Mouse (Mus musculus): ENCODE measurements around the gene Zfp282.
A peak's percentile ranks its signal among the peaks of the same experiment; 100 is the strongest.

Zfp282 gene

DNA sequence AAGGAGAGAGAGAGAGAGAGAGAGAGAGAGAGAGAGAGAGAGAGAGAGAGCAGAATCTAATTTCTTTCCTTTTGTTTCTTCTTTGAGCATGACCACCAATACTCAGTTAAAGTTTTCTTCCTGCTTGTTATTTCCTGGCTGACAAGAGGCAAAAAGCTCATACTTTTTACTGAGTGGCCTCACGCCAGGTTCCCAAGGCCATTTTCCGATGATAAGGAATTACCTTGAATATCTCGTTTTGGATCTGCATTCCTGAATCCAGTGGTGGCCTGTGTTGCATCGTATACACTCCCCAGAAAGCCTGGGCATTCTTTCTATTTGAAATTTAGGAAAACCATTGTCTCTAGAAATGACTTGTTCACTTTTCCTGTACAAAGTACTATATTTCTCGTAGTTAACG lies 22.4 kb downstream of the Zfp282 start:
- DNase-seq (ENCODE audit: low read depth, low spot score), result no peak

DNA sequence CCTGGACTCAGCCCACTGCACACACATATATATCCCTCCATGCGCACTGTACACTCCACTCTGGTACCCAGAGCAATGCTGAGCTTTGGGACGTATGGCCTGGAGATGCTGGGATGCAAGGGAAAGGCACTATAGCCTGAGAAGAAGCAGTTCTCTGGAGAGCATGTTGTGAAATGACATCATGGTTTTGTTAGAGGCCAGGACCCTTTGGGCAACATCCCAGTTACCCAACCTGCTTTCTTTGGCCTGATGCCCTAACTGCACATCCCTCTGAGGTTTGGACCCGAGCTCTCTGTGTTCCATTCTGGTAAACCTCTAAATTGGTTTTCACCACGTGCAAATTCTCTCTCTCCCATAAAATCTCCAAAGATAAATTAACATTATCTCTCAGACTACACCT lies 26.6 kb downstream of the Zfp282 start:
- no peak for DNase-seq (ENCODE audit: low read depth, low spot score)

DNA sequence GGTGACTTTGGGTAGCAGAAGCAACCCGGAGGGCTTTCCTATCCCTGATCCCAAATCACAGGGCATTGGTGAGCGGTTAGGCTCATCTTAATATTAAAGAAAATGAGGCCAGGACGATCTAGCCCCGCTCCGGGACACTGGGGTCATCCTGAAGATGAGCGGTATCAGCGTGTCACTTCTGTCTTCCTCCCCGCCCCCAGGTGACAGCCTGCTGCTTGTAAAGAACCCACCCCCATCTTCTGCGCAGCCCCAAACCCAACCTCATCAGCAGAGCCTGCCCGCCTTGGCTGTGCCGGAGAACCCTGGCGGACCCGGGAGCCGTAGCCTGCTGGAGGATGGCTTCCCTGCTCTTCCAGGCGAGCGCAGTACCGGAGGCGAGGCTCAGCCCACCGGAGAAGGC lies 27.4 kb downstream of the Zfp282 start:
- no peak for DNase-seq (ENCODE audit: low read depth, low spot score)

DNA sequence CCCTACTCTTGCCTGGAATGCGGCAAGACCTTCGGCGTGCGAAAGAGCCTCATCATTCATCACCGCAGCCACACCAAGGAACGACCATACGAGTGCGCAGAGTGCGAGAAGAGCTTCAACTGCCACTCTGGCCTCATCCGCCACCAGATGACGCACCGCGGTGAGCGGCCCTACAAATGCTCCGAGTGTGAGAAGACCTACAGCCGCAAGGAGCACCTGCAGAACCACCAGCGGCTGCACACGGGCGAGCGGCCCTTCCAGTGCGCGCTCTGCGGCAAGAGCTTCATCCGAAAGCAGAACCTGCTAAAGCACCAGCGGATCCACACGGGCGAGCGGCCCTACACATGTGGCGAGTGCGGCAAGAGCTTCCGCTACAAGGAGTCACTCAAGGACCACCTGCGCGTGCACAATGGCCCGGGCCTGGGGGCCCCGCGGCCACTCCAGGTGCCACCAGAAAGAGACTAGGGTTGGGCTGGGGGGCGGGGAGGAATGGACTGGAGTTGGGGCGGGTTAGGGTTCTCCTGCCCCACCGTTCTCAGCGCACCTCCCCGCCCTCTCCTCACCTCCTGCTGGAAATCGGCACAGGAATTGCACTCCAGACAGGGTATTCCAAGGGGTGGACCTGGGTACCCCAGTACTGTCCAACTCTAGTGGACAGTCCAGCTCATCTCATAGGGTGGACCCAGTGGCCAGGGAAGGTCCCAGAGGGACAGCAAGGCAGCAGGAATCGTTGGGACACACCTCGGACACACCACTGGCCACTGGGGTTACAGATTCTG lies 28.1 kb downstream of the Zfp282 start:
- DNase-seq (ENCODE audit: low read depth, low spot score), result no peak

DNA sequence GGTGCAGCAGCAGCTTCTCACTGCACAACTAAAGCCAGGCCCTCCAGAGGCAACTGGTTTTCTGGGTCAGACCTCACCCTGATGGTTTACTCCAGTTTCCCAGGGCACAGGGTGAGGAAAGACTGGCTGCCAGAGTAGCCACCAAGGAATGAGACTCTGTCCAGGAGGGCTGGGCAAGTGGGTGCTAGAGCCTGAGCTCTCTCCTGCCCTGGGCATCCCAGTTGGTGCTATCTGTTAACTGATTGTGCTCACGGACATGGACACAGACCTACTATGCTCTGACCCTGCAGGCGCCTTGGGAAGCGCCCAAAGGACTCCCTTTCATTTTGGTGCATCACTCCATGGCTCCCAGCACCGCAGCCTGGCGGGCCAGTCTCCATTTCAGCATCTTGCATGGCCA lies 29.3 kb downstream of the Zfp282 start:
- DNase-seq (ENCODE audit: low read depth, low spot score), result no peak

DNA sequence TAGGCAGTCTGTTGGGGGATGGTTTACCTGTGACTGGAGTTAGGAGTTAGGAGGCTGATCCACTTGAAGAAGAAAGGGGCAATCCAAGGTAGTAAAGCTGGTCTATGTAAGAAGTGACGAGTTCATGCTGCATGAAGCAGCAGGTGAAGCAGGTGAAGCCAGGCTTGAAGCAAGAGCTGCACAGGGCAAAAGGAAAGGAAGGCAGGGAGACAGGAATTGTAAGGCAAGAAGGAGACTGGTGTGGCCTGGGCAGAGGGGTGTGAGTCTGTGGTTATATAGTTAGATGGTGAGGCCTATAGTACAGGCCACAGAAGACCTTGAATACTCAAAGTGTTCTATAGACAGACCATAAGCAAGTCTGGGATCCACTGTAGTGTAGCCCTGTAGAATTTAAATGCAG lies 32.0 kb downstream of the Zfp282 start:
- DNase-seq (ENCODE audit: low read depth, low spot score), result no peak

DNA sequence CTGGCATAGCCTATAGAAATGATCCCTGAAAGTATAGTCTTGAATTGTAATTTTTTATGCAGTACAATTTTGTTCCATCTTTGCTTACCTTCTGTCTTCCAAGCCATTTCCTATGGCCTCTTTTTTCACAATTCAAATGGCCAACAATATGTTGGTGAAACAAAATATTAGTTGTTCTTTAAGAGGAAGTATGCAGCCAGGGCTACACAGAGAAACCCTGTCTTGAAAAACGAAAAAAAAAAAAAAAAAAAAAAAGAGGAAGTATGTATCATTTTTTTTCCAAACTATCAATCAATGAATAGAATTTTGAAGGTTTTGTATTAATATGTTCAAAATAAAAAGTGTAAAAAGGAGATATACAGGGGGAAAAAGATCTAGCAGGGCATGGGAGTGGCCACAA lies 34.6 kb downstream of the Zfp282 start:
- no peak for DNase-seq (ENCODE audit: low read depth, low spot score)

DNA sequence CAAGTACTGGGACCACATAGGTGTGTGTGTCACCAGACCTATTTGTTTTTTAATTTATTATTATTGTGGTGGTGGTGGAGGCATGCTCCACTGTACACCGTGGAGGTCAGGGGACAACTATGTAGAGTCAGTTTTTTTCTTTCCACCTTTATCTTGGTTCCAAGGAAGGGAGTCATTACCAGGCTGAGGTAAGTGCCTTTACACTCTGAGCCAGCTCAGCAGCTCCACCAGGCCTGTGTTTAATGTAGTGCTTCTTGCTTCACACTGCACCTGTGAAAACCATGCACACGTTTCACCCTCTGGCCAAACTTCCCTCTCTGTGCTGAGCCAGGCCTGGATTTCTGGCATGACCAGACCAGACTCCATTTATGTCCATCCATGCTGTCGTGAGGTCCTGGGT lies 36.0 kb downstream of the Zfp282 start:
- no peak for DNase-seq (ENCODE audit: low read depth, low spot score)

DNA sequence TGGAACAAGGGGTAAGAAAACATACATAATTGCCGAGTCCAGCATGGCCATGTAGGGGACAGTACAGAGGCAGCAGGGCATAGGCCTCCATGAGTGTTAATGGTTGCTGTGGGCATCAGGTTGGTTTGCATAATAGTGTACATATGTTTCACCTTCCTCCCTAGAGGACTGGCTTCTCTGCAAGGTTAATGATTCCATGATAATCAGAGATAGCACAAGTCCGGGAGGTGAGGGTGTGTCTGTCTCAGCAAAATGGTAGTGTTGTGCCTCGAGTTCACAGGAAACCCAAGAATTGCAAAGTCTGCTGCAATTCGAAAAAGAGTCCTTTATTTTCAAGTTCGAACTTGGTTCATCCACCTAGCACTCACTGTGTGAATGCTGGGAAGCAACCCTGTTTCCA lies 40.0 kb downstream of the Zfp282 start:
- DNase-seq (ENCODE audit: low read depth, low spot score), result no peak

DNA sequence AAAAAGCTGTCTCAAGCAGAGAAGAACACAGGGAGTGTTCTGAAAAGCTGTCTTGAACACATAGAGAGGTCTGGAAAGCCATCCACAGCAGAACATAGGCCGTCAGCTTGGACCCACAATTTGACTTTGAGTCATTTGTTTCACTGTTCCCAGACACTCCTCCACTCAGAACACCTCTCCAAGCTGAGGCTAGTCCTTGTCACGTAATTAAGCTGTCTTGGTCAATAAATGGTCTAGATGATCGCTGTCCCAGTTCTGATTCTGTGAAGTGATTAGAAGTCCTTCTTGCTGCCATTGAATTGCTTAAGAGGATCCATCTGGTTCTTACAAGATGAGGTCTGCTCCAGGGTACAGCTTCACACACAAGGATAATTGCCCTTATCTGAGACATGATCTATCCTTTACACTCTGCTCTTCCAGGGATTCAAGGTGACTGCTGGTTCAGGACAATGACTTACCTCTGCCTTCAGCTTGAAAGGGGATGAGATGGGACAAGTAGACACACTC lies 41.8 kb downstream of the Zfp282 start:
- DNase-seq (ENCODE audit: low read depth, low spot score), result no peak

DNA sequence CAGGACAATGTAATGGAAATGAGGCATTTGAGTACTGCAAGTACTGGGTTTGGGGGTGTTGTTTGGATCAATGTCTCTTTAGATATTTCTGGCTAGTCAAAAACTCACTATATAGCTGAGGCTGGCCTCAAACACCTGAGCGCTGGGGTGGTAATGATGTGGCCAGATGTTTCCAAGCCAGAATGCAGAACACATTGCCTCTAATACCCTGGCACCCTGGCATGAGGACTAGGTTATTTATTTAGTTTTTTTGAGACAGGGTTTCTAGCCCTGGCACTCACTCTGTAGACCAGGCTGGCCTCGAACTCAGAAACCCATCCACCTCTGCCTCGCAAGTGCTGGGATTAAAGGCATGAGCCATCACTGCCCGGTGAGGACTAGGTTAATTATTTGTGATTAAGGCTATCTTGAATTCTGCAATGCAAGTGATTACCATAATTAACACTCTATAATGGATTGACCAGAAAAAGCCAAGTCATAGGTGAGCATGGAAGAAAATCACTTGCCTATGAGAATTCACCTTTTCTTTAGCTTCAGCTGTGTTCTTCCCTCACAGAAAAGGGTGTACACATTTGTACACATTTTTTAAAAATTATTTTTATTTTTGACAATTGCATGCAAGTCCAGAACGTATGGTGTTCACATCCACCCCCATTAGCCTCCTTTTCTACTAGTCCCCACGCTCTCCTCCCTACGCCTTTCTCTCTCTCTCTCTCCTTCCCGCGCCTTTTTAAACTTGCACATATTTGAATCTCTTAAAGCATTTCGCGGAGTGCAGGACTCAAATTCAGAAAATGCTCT lies 42.8 kb downstream of the Zfp282 start:
- DNase-seq (ENCODE audit: low read depth, low spot score), result no peak

DNA sequence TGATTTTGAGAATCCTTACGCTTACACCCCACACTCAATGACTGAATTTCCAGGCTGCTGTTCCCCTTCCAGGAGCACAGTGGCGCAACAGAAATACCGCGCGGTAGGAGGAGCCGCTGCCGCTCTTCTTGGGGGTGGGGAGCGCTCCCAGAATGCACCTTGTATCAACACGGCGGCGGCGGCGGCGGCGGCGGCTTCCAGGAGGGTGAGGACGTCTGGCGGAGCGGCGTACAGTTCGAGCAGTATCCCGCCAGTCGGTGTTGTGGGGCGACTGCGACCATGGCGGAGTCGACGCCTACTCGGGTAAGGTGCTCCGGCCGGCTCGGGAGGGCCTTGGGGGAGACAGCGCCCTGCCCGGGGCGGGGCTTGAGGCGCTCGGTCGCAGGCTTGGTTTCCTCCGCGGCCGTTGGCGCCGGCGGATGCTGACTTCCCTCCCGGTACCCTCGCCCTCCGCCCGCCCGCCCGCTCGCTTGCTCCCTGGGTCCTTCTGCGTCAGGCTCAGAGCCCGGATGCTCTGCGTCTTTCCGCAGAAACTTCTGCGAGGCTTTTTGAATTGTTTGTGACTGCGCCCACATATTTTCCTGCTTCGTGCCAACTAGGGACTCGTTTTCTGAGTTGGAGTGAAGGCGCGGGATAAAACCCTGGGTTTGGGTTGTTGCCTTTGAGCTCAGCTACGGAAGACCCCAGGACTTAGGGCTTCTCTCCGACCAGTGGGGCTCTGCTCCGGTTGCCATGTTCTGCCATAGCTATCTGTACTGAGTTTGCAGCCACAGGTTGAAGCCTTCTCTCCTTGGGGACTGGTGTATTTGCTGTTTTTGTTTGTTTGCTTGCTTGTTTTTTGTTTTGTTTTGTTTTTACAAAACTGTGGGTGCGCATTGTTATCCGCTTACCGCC lies 43.7 kb downstream of the Zfp282 start, which contains the start of gene Zfp212:
TSS of gene Zfp212 (plus strand) at position 30 of the 894 bp plus-strand sequence.
- peak; percentile 79 for DNase-seq (ENCODE audit: low read depth, low spot score)

DNA sequence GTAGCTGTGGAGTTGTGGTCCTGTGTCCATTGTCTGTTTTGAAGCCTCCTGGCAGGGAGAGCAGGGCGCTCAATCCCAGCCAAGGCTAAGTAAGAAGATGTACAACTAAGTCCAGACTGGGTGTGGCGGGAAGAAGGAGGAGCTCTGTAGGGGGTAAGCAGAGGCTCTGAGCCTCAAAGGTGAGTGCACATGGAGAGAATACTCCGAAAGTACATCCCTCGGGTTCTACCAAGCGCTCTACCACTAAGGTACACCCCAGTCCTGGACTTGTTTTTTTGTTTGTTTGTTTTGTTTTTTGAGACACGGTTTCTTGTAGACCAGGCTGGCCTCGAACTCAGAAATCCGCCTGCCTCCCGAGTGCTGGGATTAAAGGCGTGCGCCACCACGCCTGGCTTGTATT lies 65.5 kb downstream of the Zfp282 start:
- DNase-seq (ENCODE audit: low read depth, low spot score), result no peak

DNA sequence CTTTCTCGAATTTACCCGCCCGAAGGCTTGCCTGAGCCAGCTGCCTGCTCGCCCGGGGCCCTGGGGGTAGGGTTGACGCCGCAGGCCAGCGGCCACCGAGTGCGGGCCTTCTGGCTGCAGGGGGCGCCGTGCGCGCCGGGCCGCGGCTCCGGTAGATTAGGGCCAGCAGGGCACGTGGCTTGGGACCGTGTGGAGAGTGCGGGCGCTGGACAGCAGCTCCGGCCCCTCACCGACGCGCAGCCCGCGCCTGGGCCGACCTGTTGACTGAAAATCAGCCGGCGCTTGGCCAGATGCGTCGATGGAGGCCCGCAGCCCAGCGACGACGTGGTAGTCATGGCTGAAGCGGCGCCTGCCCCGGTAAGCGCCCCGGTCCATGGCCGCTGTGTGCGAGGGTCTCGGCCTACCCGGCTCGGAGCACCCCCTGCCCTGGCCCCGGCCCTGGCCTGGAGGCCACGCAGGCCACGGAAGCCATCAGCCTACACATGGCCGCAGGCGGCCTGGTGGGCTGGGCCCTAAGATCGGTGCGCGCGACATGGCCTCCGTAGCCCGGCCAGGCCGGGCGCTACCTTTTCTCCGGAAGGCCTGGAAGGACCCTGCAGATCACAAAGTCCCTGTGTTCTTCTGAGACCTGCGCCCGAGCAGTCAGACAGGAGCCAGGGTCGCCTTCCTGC lies 66.2 kb downstream of the Zfp282 start:
- DNase-seq (ENCODE audit: low read depth, low spot score), result peak; percentile 20

DNA sequence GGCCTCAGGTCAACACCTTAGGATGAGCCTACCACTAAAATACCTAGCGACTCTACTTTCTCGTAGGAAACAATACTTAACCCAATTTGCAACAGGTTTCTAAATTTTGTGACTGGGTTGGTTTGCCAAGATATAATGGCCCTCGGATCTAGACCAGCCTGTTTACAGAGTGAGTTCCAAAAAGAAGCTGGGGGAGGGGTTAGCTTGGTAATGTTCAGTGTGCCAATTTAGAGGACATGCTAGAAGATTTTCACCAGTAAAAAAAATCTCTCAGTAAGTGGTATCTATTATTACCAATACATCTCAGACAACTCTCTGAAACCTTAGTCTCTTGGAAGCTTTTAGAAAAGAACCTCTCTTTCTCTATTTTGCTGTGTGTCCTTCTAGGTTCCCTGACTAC lies 66.7 kb downstream of the Zfp282 start:
- DNase-seq (ENCODE audit: low read depth, low spot score), result no peak

DNA sequence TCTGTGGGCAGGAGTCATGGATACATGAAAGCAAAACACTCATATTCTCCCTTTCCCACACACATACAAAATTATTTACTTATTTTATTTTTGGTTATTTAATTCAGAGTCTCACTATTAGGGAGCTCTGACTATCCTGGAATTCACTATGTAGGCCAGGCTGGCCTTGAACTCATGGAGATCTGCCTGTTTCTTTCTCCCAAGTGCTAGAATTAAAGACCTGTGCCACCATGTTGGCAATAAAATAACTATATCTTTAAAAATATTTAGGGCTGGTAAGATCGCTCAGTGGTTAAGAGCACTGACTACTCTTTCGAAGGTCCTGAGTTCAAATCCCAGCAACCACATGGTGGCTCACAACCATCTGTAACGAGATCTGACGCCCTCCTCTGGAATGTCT lies 70.4 kb downstream of the Zfp282 start:
- no peak for DNase-seq (ENCODE audit: low read depth, low spot score)

DNA sequence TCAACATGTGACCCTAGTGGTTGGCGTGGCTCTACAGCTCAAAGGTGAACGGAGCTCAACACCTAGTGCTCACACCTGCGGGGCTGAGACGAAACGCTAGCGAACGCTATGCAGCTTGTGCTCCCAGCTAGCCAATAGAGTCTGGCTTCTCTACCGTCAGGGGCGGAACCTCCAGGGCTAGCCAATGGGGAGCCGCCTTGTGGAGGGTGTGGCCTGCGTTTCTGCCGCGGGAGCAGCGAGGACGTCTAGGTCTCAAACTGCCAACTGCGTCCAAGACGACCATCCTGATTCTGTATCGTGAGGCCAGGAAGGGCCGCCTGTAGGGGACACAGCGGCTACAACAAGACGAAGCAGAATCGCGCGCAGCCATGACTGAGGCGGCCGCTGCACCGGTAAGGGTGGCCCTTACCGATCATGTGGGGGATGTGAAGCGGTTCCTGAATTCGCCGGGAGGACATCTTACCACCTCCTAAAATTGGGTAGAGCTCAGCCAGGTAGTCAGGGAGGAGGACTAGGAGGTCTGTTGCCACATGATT lies 76.3 kb downstream of the Zfp282 start, which contains the start of gene Zfp956:
TSS of gene Zfp956 (plus strand) at position 200 of the 536 bp plus-strand sequence.
- DNase-seq (ENCODE audit: low read depth, low spot score), result peak; percentile 89

DNA sequence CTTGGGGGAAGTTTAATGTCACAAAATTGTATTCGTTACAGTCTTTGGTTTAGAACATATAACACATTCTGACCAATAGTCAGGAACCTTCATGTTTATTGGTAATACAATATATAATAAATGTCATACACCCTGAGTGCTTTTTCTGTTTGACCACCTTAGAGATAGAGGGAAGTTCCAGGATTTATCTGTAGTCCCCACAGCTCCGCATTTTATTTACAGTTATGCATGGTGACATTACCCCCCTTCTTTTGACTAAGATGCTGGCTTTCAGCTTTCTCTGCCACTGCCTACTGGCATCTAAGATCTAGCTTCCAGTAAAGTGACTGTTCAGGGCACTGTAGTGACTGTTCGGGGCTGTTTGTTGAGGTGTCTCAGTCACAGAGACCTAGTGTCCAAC lies 77.4 kb downstream of the Zfp282 start:
- no peak for DNase-seq (ENCODE audit: low read depth, low spot score)

DNA sequence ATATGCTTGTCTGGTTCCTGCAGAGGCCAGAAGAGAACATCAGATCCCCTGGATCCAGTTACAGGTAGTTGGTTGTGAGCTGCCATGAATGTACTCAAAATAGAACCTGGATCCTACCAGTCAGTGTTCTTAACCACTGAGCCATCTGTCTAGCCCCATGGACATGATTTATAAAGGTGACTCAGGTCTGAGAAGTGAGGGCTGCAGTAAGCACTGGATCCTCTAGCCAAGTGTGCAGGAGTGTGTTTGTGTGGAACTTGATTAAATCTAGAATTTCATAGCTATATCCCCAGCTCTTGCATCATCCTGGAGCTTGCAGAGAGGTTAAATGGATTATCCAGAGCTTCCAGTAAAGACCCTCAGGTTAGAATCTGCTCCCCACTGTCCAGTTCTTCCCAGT lies 80.8 kb downstream of the Zfp282 start:
- no peak for DNase-seq (ENCODE audit: low read depth, low spot score)

All from c-Kit-negative CD71-positive TER-119-positive erythroid progenitor cells, embryonic 14.5 days (primary cell).